Mouse (Mus musculus) forebrain, embryonic 11.5 days (tissue): ENCODE results near the gene 4931422A03Rik. TPM values are rescaled to one million over a fixed set of nuclear protein-coding genes. Genes with fewer than 3 reads are reported as not detected.

Experiments
- ATAC-seq: fragments of 200-750 bp; cut with Nextera tagmentation; replicated peaks from 2 replicates; pipeline ENCODE4 v1.8.0; 2017; ENCODE audit warnings: moderate TSS enrichment; ENCODE audit not compliant: low FRiP score
- DNase-seq: peaks from one replicate; pipeline ENCODE4 v3.0.0-alpha.2; 2017; ENCODE audit warnings: low spot score
- H3K27ac ChIP-seq: fragments of 300-500 bp; sonication (generic); 2 replicates; pipeline ENCODE4 v1.5.1; 2014; ENCODE audit warnings: low read depth, low read length
- H3K27me3 ChIP-seq: fragments of 300-500 bp; sonication (generic); 2 replicates; pipeline ENCODE4 v1.6.1; 2014; ENCODE audit warnings: mild to moderate bottlenecking, low read length, mixed read lengths; ENCODE audit not compliant: control insufficient read depth, insufficient read depth
- H3K36me3 ChIP-seq: fragments of 300-500 bp; sonication (generic); 2 replicates; pipeline ENCODE4 v1.6.1; 2014; ENCODE audit warnings: mild to moderate bottlenecking, low read length, moderate library complexity, mixed read lengths; ENCODE audit not compliant: control insufficient read depth, insufficient read depth
- H3K4me1 ChIP-seq: fragments of 300-500 bp; sonication (generic); replicated peaks from 2 replicates; pipeline ENCODE4 v1.6.1; 2014; ENCODE audit warnings: low read length, mixed read lengths; ENCODE audit not compliant: control insufficient read depth, insufficient read depth
- H3K4me2 ChIP-seq: fragments of 300-500 bp; sonication (generic); 2 replicates; pipeline ENCODE4 v1.6.1; 2014; ENCODE audit warnings: low read depth, mild to moderate bottlenecking, low read length, moderate library complexity, mixed read lengths; ENCODE audit not compliant: severe bottlenecking
- H3K4me3 ChIP-seq: fragments of 300-500 bp; sonication (generic); 2 replicates; pipeline ENCODE4 v1.5.1; 2014; ENCODE audit warnings: low read depth, low read length
- H3K9ac ChIP-seq: fragments of 300-500 bp; sonication (generic); 2 replicates; pipeline ENCODE4 v1.6.1; 2014; ENCODE audit warnings: low read length
- H3K9me3 ChIP-seq: fragments of 300-500 bp; sonication (generic); 2 replicates; pipeline ENCODE4 v1.6.1; 2016; ENCODE audit warnings: low read length, mixed read lengths; ENCODE audit not compliant: control insufficient read depth
- WGBS: fragments of 180-500 bp; shearing (Covaris S2); extraction: QIAGEN DNeasy Blood & Tissue Kit; methylation state at CpG from one replicate; pipeline ENCODE4 v1.1.7; 2014; 5-methylcytosine and 5-hydroxymethylcytosine counted together
- polyA plus RNA-seq: library from polyadenylated mRNA; unstranded; fragments of >200 nt; fragmentation: Nextera tagmentation; extraction: Ambion mirVana; gene quantifications from 2 replicates; pipeline ENCODE4 v1.2.1, GENCODE M21; 2014

Gene 4931422A03Rik
- polyA plus RNA-seq, 1 experiment from 2014 or later = 2.1 TPM

DNA sequence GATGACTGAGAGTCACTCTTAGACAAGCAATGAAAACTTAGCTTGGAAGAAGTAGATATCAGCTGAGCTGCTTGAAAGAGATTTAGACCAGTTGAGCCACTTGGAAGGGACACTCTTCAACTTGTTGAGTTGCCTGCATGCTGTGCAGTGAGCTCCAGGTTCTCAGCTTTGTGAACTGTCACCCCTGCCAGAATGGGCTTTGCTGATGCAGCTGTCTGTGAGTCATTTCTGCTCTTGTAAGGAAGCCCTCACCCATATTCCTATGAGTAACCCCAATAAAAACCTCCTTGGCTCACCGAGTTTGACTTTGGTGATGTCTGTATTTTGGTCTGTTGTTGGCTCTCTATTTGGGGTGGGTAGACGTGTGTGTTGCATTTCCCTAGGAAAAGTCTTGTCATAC is 109.8 kb downstream of the 4931422A03Rik start:
- no peaks in the 10 kb centered on the region for H3K36me3 ChIP-seq
- no peaks in the 10 kb centered on the region for H3K9me3 ChIP-seq
- no peak overlapping the region for H3K4me3 ChIP-seq
- no peaks in the 10 kb centered on the region for H3K27me3 ChIP-seq
- no peaks in the 10 kb centered on the region for H3K4me1 ChIP-seq
- no peak overlapping the region for H3K9ac ChIP-seq
- no peak for ATAC-seq
- no peak for DNase-seq
- 83% methylated on average over 2 of the region's 2 CpGs for WGBS
- H3K4me2 ChIP-seq = no peak overlapping the region
- H3K27ac ChIP-seq = no peak overlapping the region

DNA sequence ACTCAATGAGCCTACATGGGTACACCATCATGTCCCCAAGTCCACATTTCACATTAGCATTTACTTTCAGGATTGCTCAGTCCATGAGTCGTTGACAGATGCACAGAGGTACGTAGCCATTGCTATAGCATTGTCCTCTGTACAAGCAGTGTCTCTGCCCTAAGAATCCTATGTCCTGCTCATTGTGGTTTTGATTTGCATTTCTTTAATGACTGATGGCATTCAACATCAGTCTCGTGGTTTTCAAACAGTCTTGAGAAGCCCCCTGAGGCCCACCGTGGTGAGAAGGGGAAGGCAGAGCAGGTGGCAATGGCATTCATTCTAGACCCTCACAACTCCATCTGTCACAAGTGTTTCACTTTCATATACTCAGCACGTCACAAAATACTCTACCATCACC is 110.8 kb downstream of the 4931422A03Rik start:
- Histone ChIP-seq H3K27ac (no peak overlapping the region), H3K4me1 (no peaks in the 10 kb centered on the region), H3K4me3 (no peak overlapping the region), H3K36me3 (no peaks in the 10 kb centered on the region), H3K4me2 (no peak overlapping the region), H3K9me3 (no peaks in the 10 kb centered on the region), H3K9ac (no peak overlapping the region), H3K27me3 (no peaks in the 10 kb centered on the region)
- ATAC-seq (no peak), DNase-seq (no peak)
- WGBS = 81% methylated on average over 5 of the region's 5 CpGs

Other genes with a start within 250 kb of the 4931422A03Rik start
- gene Caprin1, start 230.7 kb downstream of the 4931422A03Rik start, polyA plus RNA-seq = 638 and 649 TPM in 2 replicates
- 41.0 and 41.9 TPM in 2 replicates for gene Lmo2, start 70.4 kb downstream of the 4931422A03Rik start, polyA plus RNA-seq
- gene Fbxo3, start 640 bp downstream of the 4931422A03Rik start, polyA plus RNA-seq = 55.4 and 61.4 TPM in 2 replicates
- not detected in 2 replicates for gene Gm10912, start 37.5 kb upstream of the 4931422A03Rik start, polyA plus RNA-seq
- not detected in 2 replicates for gene Gm10799, start 40.2 kb upstream of the 4931422A03Rik start, polyA plus RNA-seq
- gene Cd59b, start 41.5 kb upstream of the 4931422A03Rik start, polyA plus RNA-seq = 2.1 and 2.9 TPM in 2 replicates
- gene Cd59a, start 67.4 kb upstream of the 4931422A03Rik start, polyA plus RNA-seq = 21.1 and 24.6 TPM in 2 replicates
- not detected in 2 replicates for gene A930018P22Rik, start 94.4 kb upstream of the 4931422A03Rik start, polyA plus RNA-seq